Mouse (Mus musculus): Measurements from ENCODE around the gene Selenon.
"Not testable (repeated sequence)": the region's sequence is repeated elsewhere in the genome, so short reads cannot be mapped to it uniquely, and the experiment has no call there.

Selenon gene

DNA sequence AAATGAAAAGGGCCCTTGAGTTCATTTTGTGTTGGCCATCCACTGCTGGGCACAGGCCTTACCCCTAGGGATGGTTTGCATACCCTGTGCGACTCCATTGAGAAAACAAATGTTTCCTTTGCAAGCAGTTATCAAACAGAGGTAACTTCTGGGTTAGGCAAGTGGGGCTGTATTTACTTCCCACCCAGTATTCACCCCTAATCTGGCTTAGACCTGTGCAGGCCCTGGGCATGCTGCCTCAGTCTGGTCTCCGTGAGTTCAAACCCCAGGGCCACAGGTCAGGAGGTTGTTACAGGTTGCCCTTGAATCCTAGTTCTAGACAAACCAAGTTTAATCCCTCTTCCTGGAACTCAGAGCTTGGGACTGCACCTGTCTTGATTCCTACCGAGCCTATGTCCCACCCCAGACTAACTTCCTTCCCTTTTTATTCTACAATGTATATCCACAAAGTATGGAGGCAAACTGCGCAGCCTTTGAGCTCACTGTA, 46.6 kb downstream of the Selenon start:
- DNase-seq: no peak

DNA sequence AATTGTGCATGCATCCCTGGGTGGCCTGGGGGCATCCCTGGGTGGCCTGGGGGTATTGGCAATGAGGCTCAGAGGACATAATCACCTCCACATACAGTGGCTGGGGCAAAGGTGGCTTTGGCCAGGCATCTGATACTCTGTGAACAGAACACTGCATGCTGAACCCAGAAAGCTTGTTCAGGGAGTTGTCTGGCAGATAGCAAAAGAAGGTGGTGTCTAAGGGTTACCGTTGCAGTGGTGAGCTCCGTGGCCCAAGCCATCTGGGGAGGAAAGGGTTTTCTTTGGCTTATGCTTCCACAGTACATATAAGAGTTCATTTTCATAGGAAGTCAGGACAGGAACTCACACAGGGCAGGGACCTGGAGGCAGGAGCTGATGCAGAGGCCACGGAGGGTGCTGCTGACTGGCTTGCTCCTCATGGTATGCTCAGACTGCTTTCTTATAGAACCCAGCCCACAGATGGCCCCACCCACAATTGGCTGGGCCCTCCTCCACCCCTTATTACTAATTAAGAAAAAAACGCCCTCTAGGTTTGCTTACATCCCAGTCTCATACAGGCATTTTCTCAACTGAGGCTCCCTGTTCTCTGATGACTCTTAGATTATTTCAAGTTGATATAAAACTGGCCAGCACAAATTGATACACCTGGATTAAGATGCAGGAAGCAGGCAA, 48.1 kb downstream of the Selenon start:
- DNase-seq: no peak

- peak in 1 of 2 experiments; percentile 38 for DNase-seq
Measured at GRCm38 (mm10) chr4:134501095-134501494, 50.9 kb downstream of the Selenon start.

DNA sequence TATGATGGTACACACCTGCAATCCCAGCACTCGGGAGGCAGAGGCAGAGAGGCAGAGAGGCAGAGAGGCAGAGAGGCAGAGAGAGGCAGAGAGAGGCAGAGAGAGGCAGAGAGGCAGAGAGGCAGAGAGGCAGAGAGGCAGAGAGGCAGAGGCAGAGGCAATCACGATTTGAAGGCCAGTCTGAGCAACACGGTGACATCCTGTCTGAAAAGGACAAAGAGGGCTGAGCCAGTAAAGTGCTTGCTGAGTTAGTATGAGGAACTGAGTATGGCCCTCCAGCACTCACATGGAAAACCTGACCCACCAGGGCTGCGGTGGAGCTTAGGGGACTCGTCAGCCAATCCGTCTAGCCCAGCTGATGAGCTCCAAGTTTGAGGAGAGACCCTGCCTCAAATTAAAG, 53.0 kb downstream of the Selenon start:
- DNase-seq: peak in 1 of 2 experiments; percentile 26

DNA sequence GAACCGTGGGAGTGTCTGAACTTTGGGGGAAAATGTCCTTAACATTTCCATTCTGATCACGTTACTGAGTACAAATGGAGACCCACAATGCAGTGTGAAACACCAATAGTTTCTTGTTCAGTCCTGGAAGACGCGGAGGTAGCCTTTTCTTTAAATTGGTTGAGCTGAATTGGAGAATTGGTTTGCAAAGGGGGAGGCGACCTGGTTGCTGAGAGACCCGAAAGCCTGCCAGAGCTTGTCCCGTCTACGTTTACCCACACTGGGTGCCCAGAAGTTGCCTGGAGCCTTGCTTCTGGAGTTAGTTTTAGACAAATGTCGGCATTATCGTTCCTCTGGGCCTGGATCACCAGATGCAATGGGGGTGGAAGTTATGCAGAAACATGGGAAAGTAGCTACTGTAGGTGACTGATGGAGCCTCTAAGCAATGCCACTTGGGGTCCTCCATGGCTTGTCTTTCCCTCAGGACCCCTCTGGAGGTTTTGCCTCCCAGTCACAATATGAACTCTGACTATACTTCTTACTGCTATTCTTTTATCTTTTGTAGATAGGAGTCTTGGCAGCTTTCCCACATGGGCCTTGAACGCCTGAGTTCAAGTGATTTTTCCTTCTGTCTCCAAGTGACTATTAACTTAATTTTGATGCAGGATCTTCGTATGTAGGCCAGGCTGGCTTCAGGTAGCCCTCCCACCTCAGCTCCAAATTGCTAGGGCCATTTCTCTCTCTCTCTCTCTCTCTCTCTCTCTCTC, 53.8 kb downstream of the Selenon start:
- DNase-seq: peak in 1 of 2 experiments; percentile 29

DNA sequence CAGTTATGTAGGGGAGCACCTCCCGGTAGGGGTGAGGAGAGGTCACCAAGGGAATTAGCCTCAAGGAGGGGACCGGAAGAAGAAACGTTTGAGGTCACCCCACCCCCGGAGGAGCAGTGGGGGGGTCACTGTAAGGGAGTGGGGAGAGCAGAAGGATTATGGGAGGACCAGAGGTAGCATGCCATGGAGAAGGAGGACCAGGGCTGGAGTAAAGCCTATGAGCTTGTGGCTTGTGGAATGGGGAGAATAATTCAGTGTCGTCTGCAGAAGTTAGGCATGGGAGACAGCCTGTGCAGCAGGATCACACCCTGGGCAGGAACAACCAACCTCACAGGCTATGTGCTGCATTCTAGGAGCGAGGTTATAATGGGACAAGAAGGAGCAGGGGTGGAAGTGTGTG, 54.7 kb downstream of the Selenon start:
- no peak for DNase-seq

DNA sequence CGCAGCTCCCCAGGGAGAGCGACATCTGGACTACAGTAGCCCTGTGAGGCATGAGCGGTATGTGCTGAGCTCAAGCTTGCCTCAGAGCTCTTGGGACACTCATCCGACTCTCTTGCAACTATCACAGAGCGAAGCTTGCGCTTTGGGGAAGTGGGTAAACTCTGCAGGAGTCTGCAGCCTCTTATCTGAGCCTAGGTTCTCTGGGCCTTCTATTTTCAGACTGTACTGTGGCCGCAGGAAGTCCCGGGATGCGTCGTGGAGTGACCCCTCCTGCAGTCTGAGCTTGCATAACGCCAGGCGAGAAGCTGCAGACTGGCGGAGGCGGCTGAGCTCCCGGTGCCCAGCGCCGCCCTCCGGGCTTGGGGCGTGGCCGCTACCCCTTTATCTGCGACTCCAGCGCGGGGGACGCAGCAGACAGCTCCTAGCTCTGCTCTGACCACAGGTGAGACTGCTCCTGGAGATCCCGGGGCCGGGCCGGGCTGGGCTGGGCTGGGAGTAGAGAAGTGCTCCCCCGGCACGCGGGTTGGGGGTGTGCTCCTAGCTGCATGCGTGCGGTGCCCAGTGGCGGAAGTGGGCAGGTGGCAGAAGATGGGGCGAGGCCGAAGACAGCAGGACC, 55.3 kb downstream of the Selenon start, which contains the start of gene Paqr7:
Paqr7 (plus strand) TSS at position 103 of the 616 bp plus-strand sequence.
- peak; percentile 82 to 93 for DNase-seq

DNA sequence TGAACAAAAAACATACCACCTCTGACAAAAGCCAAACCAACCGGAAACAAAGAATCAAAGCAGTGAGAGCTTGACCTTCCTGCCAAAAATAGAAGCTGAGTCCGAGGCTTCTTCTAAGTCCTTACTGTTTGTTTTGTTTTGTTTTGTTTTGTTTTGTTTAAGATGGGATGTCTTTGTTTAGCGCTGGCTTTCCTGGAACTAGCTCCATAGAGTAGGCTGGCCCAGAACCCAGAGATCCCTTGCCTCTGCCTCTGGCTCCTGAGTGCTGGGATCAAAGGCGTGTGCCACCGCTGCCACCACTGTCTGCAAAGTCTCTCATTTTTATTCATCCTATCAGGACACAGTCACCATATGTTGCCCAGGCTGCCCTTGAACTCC, 56.4 kb downstream of the Selenon start:
- peak in 1 of 2 experiments; percentile 22 for DNase-seq

DNA sequence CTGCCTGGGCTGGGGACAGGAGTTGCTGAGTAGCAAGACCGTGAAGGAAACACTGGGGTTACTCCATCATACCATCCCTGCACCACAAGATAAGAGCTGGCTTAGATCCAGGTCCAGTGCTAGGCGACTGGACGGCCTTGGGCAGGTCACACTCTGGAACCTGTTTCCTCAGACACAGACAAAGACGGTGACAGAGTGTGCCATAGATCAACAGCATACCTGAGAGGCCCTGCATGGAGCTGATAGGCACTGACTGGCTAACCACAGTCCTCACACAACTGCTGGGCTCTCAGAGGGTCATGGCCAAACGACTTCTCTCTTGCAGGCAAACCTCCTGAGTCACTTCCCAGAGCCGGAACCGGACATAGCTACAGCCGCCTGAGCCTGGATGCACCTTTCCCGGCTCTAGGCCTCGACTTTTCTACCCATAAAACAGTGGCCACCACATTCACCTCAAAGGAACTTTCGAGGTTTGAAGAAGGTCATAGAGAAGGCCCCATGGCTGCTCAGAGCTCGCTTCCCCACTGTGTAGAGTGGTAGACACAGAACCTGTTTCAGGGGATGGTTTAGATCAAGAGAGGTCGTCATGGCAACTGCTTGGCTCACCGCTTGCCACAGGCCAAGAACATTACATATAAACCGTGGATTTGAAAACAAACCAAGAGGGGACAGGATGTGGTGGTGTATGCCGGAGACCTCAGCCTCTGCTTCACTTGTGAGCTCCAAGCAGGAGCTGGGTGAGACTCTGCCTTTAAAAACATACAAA, 57.0 kb downstream of the Selenon start:
- DNase-seq: peak in 1 of 2 experiments; percentile 41

DNA sequence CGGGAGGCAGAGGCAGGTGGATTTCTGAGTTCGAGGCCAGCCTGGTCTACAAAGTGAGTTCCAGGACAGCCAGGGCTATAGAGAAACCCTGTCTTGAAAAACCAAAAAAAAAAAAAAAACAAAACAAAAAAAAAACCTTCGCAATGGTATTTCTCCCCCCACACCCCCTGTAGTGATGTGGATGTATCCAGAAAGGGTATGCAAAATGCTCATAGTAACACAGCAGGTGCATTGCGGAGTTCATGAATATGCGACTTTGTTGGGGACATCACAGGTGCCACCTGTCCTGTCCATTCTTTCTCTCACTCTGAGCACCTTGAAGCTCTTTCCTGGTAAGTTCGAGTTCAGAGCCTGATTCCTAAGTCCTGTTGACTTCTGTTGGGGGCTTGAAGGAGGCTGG, 57.8 kb downstream of the Selenon start:
- DNase-seq: not testable (repeated sequence)

- peak; percentile 33 to 66 for DNase-seq
Measured at GRCm38 (mm10) chr4:134491716-134492115, 60.2 kb downstream of the Selenon start.

- peak; percentile 49 to 78 for DNase-seq
Measured at GRCm38 (mm10) chr4:134489986-134490665, 61.8 kb downstream of the Selenon start.

- DNase-seq: no peak
Measured at GRCm38 (mm10) chr4:134488211-134488610, 63.8 kb downstream of the Selenon start.
